Mouse (Mus musculus): Measurements from ENCODE around the gene Gm20388. TPM values are rescaled to one million over a fixed set of nuclear protein-coding genes. Genes with fewer than 3 reads are reported as not detected.

Gene Gm20388
- polyA plus RNA-seq, 1 experiment = 49.7 TPM

DNA sequence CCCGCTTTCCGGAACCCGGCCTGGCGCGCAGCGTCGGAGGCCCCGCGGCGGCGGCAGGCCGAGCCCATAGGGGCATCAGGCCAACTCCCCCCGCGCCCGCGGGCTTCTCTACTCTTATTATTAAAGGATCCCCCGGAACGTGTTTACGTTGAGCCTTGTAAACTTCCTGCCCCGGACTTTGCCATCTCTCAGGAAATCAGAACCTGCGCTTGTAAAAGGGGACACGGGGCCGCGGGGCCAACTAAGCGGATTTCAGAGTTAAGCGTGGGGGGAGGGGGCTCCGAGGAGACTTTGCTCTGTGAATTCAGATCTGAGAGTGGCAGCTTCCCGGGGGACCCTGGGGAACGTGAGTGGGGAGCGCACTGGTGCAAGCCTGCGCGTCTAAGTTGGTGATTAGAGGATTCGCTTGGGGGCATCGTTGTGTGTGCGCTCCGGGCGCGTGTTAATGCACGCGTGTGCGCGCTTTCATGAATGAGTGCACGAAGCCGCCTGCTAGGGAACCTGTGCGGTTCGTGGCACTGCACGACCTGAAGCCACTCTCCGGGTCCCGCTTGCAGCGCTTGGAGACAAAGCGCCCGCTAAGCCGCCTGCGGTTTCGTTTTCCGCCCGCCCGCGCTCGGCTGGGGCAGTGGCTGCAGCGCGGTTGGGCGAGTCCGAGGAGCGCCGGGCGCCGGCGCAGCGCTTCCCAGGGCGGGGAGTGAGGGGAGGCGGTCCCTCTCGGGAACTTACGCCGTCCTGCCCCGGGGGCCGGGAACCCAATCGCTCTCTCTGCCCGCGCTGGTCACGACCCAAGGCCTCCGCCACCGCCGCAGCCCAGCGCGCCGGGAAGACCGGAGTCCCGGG, 1172.7 kb downstream of the Gm20388 start:
- H3K4me1 ChIP-seq (ENCODE audit: control insufficient read depth, insufficient read depth, low read length) = no peaks in the 10 kb centered on the region
- peak; percentile 77 for DNase-seq
- TF ChIP-seq CTCF (conservative IDR thresholded peaks at IDR 0.05; ENCODE audit: insufficient read depth, insufficient read length, low read depth, low read length) = no peak
- TF ChIP-seq POLR2A (IDR thresholded peaks at IDR 0.05; ENCODE audit: low read depth, low read length) = no peak
- no peak overlapping the region for H3K27ac ChIP-seq (ENCODE audit: insufficient read depth, low read depth, low read length)
- no peaks in the 10 kb centered on the region for H3K36me3 ChIP-seq (ENCODE audit: control insufficient read depth, insufficient read depth, low read length)
- H3K4me3 ChIP-seq (ENCODE audit: insufficient read depth, low read depth, low read length) = peak overlapping the region; percentile 83
- WGBS = under 1% methylated on average over 89 of the region's 89 CpGs
- peaks cover 12% of the 10 kb centered on the region; the same call in 1 of the 2 replicates for H3K27me3 ChIP-seq (replicated peaks; ENCODE audit: control insufficient read depth, insufficient read depth, low read length)

DNA sequence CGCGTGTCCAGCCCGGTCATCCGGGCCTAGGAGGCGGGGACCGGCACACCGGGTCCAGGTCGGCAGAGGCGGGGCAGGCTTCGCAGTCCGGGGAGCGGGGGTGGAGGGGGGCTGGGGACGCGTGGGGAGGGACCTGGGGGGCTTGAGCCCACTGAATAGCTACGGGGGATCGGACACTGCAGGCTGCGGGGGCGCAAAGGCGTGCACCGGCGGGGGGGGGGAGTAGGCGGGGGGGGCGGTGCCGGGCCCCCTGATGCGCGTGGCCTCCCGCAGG, 1173.2 kb downstream of the Gm20388 start:
- DNase-seq = no peak
- Histone ChIP-seq H3K27me3 (replicated peaks; ENCODE audit: control insufficient read depth, insufficient read depth, low read length) (peaks cover 12% of the 10 kb centered on the region; the same call in 1 of the 2 replicates), H3K4me1 (ENCODE audit: control insufficient read depth, insufficient read depth, low read length) (no peaks in the 10 kb centered on the region), H3K36me3 (ENCODE audit: control insufficient read depth, insufficient read depth, low read length) (no peaks in the 10 kb centered on the region), H3K27ac (ENCODE audit: insufficient read depth, low read depth, low read length) (no peak overlapping the region), H3K4me3 (ENCODE audit: insufficient read depth, low read depth, low read length) (peak overlapping the region; percentile 83)
- 2% methylated on average over 13 of the region's 27 CpGs for WGBS
- TF ChIP-seq CTCF (conservative IDR thresholded peaks at IDR 0.05; ENCODE audit: insufficient read depth, insufficient read length, low read depth, low read length) (no peak), POLR2A (IDR thresholded peaks at IDR 0.05; ENCODE audit: low read depth, low read length) (no peak)

DNA sequence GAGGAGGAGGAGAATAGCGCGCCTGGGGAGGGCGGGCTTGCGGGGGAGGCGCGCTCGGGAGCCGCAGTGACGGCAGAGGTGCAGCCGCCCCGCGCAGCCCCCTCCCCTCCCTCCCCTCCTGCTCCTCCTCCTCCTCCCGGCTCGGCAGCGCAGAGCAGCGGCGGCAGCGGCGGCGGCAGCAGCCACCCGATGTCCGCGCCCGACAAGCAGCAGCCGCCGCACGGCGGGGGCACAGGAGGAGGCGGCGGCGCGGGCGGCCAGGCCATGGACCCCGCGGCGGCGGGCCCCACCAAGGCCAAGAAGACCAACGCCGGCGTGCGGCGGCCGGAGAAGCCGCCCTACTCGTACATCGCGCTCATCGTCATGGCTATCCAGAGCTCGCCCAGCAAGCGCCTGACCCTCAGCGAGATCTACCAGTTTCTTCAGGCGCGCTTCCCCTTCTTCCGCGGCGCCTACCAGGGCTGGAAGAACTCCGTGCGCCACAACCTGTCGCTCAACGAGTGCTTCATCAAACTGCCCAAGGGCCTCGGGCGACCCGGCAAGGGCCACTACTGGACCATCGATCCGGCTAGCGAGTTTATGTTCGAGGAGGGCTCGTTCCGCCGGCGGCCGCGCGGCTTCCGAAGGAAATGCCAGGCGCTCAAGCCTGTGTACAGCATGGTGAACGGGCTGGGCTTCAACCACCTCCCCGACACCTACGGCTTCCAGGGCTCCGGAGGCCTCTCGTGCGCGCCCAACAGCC, 1173.7 kb downstream of the Gm20388 start, which contains the start of gene Foxf1:
TSS of gene Foxf1 (plus strand) at position 177 of the 742 bp plus-strand sequence.
- H3K4me3 ChIP-seq (ENCODE audit: insufficient read depth, low read depth, low read length) = peak within 1 kb of the TSS; percentile 83
- H3K4me1 ChIP-seq (ENCODE audit: control insufficient read depth, insufficient read depth, low read length) = no peaks in the 10 kb centered on the region
- H3K36me3 ChIP-seq (ENCODE audit: control insufficient read depth, insufficient read depth, low read length) = no peaks in the 10 kb centered on the region
- DNase-seq = peak; percentile 17
- TF ChIP-seq POLR2A (IDR thresholded peaks at IDR 0.05; ENCODE audit: low read depth, low read length) (no peak), CTCF (conservative IDR thresholded peaks at IDR 0.05; ENCODE audit: insufficient read depth, insufficient read length, low read depth, low read length) (no peak)
- H3K27ac ChIP-seq (ENCODE audit: insufficient read depth, low read depth, low read length) = no peak within 1 kb of the TSS
- WGBS = 1% methylated on average over 66 of the region's 83 CpGs
- peaks cover 14% of the 10 kb centered on the region; the same call in 1 of the 2 replicates for H3K27me3 ChIP-seq (replicated peaks; ENCODE audit: control insufficient read depth, insufficient read depth, low read length)

GRCm38 (mm10) chr8:121085011-121085410, 1174.4 kb downstream of the Gm20388 start:
- 25% methylated on average over 30 of the region's 30 CpGs for WGBS
- H3K27ac ChIP-seq (ENCODE audit: insufficient read depth, low read depth, low read length) = no peak overlapping the region
- TF ChIP-seq POLR2A (IDR thresholded peaks at IDR 0.05; ENCODE audit: low read depth, low read length) (no peak), CTCF (conservative IDR thresholded peaks at IDR 0.05; ENCODE audit: insufficient read depth, insufficient read length, low read depth, low read length) (no peak)
- H3K4me3 ChIP-seq (ENCODE audit: insufficient read depth, low read depth, low read length) = no peak overlapping the region
- H3K4me1 ChIP-seq (ENCODE audit: control insufficient read depth, insufficient read depth, low read length) = no peaks in the 10 kb centered on the region
- DNase-seq = no peak
- peaks cover 12% of the 10 kb centered on the region; the same call in 1 of the 2 replicates for H3K27me3 ChIP-seq (replicated peaks; ENCODE audit: control insufficient read depth, insufficient read depth, low read length)
- no peaks in the 10 kb centered on the region for H3K36me3 ChIP-seq (ENCODE audit: control insufficient read depth, insufficient read depth, low read length)

- DNase-seq = no peak
- 95% methylated on average over 3 of the region's 3 CpGs for WGBS
Observed at GRCm38 (mm10) chr8:121085561-121085960, 1174.9 kb downstream of the Gm20388 start.

DNA sequence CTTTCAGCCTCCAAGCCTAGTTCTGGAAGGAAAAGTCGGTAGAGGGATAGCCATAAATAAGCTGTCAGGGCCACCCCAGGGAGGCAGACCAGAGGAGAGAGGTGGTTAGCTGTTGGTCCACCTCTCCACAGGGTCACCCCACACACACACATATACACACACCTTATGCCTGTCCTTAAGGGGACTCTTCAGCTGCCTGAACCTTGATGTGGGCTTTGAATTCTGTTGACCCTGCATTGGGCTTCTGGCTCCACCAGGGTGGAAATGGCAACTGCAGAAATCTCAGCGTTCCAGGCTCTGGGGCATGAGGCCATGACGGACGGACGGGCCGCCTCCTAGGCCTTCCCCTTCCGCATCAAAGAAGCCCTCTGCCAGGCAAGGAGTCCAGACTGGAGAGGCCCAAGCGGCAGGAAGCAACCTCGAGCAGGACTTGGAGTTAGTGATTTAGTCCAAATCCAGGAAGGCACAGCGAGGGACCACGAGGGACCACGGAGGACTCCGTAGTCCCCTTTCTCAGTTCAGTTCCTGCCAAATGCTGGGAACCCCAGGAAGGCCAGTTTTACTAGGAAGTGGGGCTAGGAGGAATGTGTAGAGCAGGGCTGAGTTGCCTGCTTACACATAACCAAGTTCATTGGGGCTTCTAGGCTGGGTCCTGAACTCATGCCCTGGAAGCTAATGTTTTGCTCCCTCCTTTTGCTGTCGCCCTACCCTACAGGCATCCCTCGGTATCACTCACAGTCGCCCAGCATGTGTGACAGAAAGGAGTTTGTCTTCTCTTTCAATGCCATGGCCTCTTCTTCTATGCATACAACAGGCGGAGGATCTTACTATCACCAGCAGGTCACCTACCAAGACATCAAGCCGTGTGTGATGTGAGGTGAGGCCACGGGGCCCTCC, 1175.6 kb downstream of the Gm20388 start:
- H3K36me3 ChIP-seq (ENCODE audit: control insufficient read depth, insufficient read depth, low read length) = no peaks in the 10 kb centered on the region
- DNase-seq = no peak
- no peak overlapping the region for H3K27ac ChIP-seq (ENCODE audit: insufficient read depth, low read depth, low read length)
- no peak overlapping the region for H3K4me3 ChIP-seq (ENCODE audit: insufficient read depth, low read depth, low read length)
- peaks cover 10% of the 10 kb centered on the region; the same call in 1 of the 2 replicates for H3K27me3 ChIP-seq (replicated peaks; ENCODE audit: control insufficient read depth, insufficient read depth, low read length)
- no peak for TF ChIP-seq POLR2A (IDR thresholded peaks at IDR 0.05; ENCODE audit: low read depth, low read length)
- TF ChIP-seq CTCF (conservative IDR thresholded peaks at IDR 0.05; ENCODE audit: insufficient read depth, insufficient read length, low read depth, low read length) = no peak
- 68% methylated on average over 19 of the region's 19 CpGs for whole genome bisulfite sequencing
- H3K4me1 ChIP-seq (ENCODE audit: control insufficient read depth, insufficient read depth, low read length) = no peaks in the 10 kb centered on the region

More at GRCm38 (mm10) chr8:121085561-121085960, 1174.9 kb downstream of the Gm20388 start:
- Histone ChIP-seq H3K36me3 (ENCODE audit: control insufficient read depth, insufficient read depth, low read length) (no peaks in the 10 kb centered on the region), H3K4me3 (ENCODE audit: insufficient read depth, low read depth, low read length) (no peak overlapping the region), H3K4me1 (ENCODE audit: control insufficient read depth, insufficient read depth, low read length) (no peaks in the 10 kb centered on the region), H3K27me3 (replicated peaks; ENCODE audit: control insufficient read depth, insufficient read depth, low read length) (peaks cover 12% of the 10 kb centered on the region; the same call in 1 of the 2 replicates), H3K27ac (ENCODE audit: insufficient read depth, low read depth, low read length) (no peak overlapping the region)
- TF ChIP-seq POLR2A (IDR thresholded peaks at IDR 0.05; ENCODE audit: low read depth, low read length) = no peak

All from kidney, adult 2 months (tissue).